In genomic region chr9:78038755-78039489, GRCm38 (mm10) we compare ENCODE assay signal across 9 mouse cellular contexts. TPM values are rescaled to one million over a fixed set of nuclear protein-coding genes. Genes with fewer than 3 reads are reported as not detected.
A peak's percentile ranks its signal among the peaks of the same experiment; 100 is the strongest.
DNase-seq lines count a peak whose midpoint lies in the region; ATAC-seq lines count a peak whose summit lies in the region.
"Had no signal": no experiment of that assay in that cellular context is flagged by ENCODE, and none has a peak within 500 bp of the region (broad histone marks: within the 10 kb centered on the region; RNA-seq: fewer than 3 reads in every experiment).

No protein-coding gene starts in this region.

- no peak overlapping the region for H3K4me3 ChIP-seq in forebrain, embryonic 11.5 days (ENCODE audit: low read depth, low read length)
- no peak overlapping the region for H3K4me3 ChIP-seq in heart, embryonic 15.5 days
- H3K4me3 ChIP-seq in liver, embryonic 11.5 days (ENCODE audit: low read depth, low read length): no peak overlapping the region
- no peak overlapping the region for H3K4me3 ChIP-seq in stomach, embryonic 16.5 days (replicated peaks; ENCODE audit: low read length)
- H3K4me3 ChIP-seq: erythroblast, embryonic 14.5 days had no signal

- H3K4me2 ChIP-seq in forebrain, embryonic 11.5 days (ENCODE audit: low read depth, low read length, severe bottlenecking): no peak overlapping the region
- peak overlapping the region; percentile 29; the same call in 1 of the 2 replicates for H3K4me2 ChIP-seq in heart, embryonic 15.5 days
- no peak overlapping the region for H3K4me2 ChIP-seq in liver, embryonic 11.5 days
- H3K4me2 ChIP-seq in stomach, embryonic 16.5 days (ENCODE audit: low read depth, low read length): 0 out of 2 replicates have a peak overlapping the region, but pooled peaks have one; percentile 5

- ATAC-seq in forebrain, embryonic 11.5 days (replicated peaks; ENCODE audit: low FRiP score): peak; percentile 60
- ATAC-seq in heart, embryonic 15.5 days (replicated peaks; ENCODE audit: insufficient number of reproducible peaks, insufficient read depth, low FRiP score, low read depth): peak; percentile 29; the same call in 1 of the 2 replicates
- ATAC-seq in liver, embryonic 11.5 days (replicated peaks; ENCODE audit: low FRiP score): 0 out of 2 replicates have a peak, but pooled peaks have one; percentile 29
- ATAC-seq in stomach, embryonic 16.5 days (ENCODE audit: insufficient read depth, low FRiP score): peak; percentile 59; the same call in 1 of the 2 replicates

- H3K9ac ChIP-seq in forebrain, embryonic 11.5 days (ENCODE audit: low read length): no peak overlapping the region
- H3K9ac ChIP-seq in heart, embryonic 15.5 days: no peak overlapping the region
- H3K9ac ChIP-seq in liver, embryonic 11.5 days (ENCODE audit: low read depth, low read length): no peak overlapping the region
- H3K9ac ChIP-seq in stomach, embryonic 16.5 days (ENCODE audit: low read length): no peak overlapping the region

- 39% methylated on average over 18 of the region's 18 CpGs for WGBS in forebrain, embryonic 11.5 days
- 35% methylated on average over 18 of the region's 18 CpGs for WGBS in heart, embryonic 15.5 days
- WGBS in liver, embryonic 11.5 days: 35% methylated on average over 18 of the region's 18 CpGs
- WGBS in stomach, embryonic 16.5 days: 35% methylated on average over 18 of the region's 18 CpGs

- H3K27me3 ChIP-seq in forebrain, embryonic 11.5 days (ENCODE audit: control insufficient read depth, insufficient read depth, low read length): no peaks in the 10 kb centered on the region
- H3K27me3 ChIP-seq in heart, embryonic 15.5 days: no peaks in the 10 kb centered on the region
- H3K27me3 ChIP-seq in liver, embryonic 11.5 days (replicated peaks; ENCODE audit: control insufficient read depth, insufficient read depth, low read length): no peaks in the 10 kb centered on the region; the same call in 1 of the 2 replicates
- H3K27me3 ChIP-seq in stomach, embryonic 16.5 days (ENCODE audit: control insufficient read depth, insufficient read depth, low read length): no peaks in the 10 kb centered on the region

- H3K36me3 ChIP-seq in forebrain, embryonic 11.5 days (ENCODE audit: control insufficient read depth, insufficient read depth, low read length): no peaks in the 10 kb centered on the region
- no peaks in the 10 kb centered on the region for H3K36me3 ChIP-seq in heart, embryonic 15.5 days
- H3K36me3 ChIP-seq in liver, embryonic 11.5 days (ENCODE audit: control insufficient read depth, insufficient read depth, low read length): no peaks in the 10 kb centered on the region
- H3K36me3 ChIP-seq in stomach, embryonic 16.5 days (ENCODE audit: control insufficient read depth, insufficient read depth, low read length): no peaks in the 10 kb centered on the region

- H3K9me3 ChIP-seq in forebrain, embryonic 11.5 days (ENCODE audit: control insufficient read depth, low read length): no peaks in the 10 kb centered on the region
- H3K9me3 ChIP-seq in heart, embryonic 15.5 days (replicated peaks): no peaks in the 10 kb centered on the region
- H3K9me3 ChIP-seq in liver, embryonic 11.5 days (ENCODE audit: control insufficient read depth, low read length): no peaks in the 10 kb centered on the region
- no peaks in the 10 kb centered on the region for H3K9me3 ChIP-seq in stomach, embryonic 16.5 days (replicated peaks; ENCODE audit: control insufficient read depth, low read length)

- peak; percentile 70 to 71 for DNase-seq in CD8-positive naive resting alpha-beta T cell, adult 2 months (ENCODE audit: low read depth in 2 of 2, low spot score in 2 of 2)
- peak; percentile 24 for DNase-seq in brain, embryonic 18.5 days (ENCODE audit: low read depth, low spot score)
- DNase-seq in forebrain, embryonic 11.5 days (ENCODE audit: low spot score): peak; percentile 90
- peak; percentile 87 for DNase-seq in kidney, postnatal 10 days
- peak; percentile 72 for DNase-seq in liver, embryonic 11.5 days (ENCODE audit: low spot score)
- DNase-seq in natural killer cell, adult 2 months (ENCODE audit: low spot score in 2 of 2): peak; percentile 58 to 76

- no peak overlapping the region for H3K27ac ChIP-seq in forebrain, embryonic 11.5 days (ENCODE audit: low read depth, low read length)
- H3K27ac ChIP-seq in heart, embryonic 15.5 days: no peak overlapping the region
- no peak overlapping the region for H3K27ac ChIP-seq in liver, embryonic 11.5 days (ENCODE audit: low read depth, low read length)
- H3K27ac ChIP-seq in stomach, embryonic 16.5 days (ENCODE audit: low read length): no peak overlapping the region

- no peaks in the 10 kb centered on the region for H3K4me1 ChIP-seq in forebrain, embryonic 11.5 days (replicated peaks; ENCODE audit: control insufficient read depth, insufficient read depth, low read length)
- H3K4me1 ChIP-seq in heart, embryonic 15.5 days (replicated peaks): 0 out of 2 replicates have a peak, but pooled peaks cover 3% of the 10 kb centered on the region
- H3K4me1 ChIP-seq in liver, embryonic 11.5 days (replicated peaks; ENCODE audit: control insufficient read depth, insufficient read depth, low read length): no peaks in the 10 kb centered on the region
- H3K4me1 ChIP-seq in stomach, embryonic 16.5 days (ENCODE audit: control insufficient read depth, insufficient read depth, low read length): no peaks in the 10 kb centered on the region

RNA-seq across cellular contexts. Expression of gene Gcm1, which starts 12.8 kb away (rescaled TPM):
- polyA plus RNA-seq in forebrain, embryonic 11.5 days (2014; fragmentation: Nextera tagmentation; extraction: Ambion mirVana): not detected in 2 replicates
- polyA plus RNA-seq in heart, embryonic 15.5 days (2015; fragmentation: Nextera tagmentation; extraction: Ambion mirVana): 0.09 TPM in 1 of 2 replicates, not detected in the other
- not detected in 2 replicates for polyA plus RNA-seq in liver, embryonic 11.5 days (2014; fragmentation: Nextera tagmentation; extraction: Ambion mirVana)
- not detected in 2 replicates for polyA plus RNA-seq in stomach, embryonic 16.5 days (2015; fragmentation: Nextera tagmentation; extraction: Ambion mirVana)
- polyA plus RNA-seq: erythroblast, embryonic 14.5 days had no signal

Comparison
In these comparisons a context has a peak if more than half of its experiments do, and no peak if none do; other contexts are left out.
1. DNase-seq: peak in every context shown above with its lines; median percentile 90 in forebrain, embryonic 11.5 days; 87 in kidney, postnatal 10 days; 72 in liver, embryonic 11.5 days; 70 in CD8-positive naive resting alpha-beta T cell, adult 2 months; 67 in natural killer cell, adult 2 months; 24 in brain, embryonic 18.5 days.
2. H3K4me2 ChIP-seq: peak in heart, embryonic 15.5 days (single experiment) and stomach, embryonic 16.5 days (single experiment); none in forebrain, embryonic 11.5 days (single experiment) and liver, embryonic 11.5 days (single experiment).
3. Peak in every context shown above with its lines, with median percentiles within 50 percentile points of each other: ATAC-seq.